Mouse (Mus musculus) heart, adult 18-20 months (tissue): ENCODE data around the gene Zbtb45. TPM values are rescaled to one million over a fixed set of nuclear protein-coding genes. Genes with fewer than 3 reads are reported as not detected.

ENCODE experiments used
- DNase-seq, 2 experiments: peaks; one replicate each; pipeline ENCODE4 v3.0.0; 2021 to 2022; ENCODE audit warnings: mixed read lengths in 1 of 2
- long read RNA-seq, 2 experiments: library from polyadenylated mRNA; stranded (forward); transcript quantifications; one replicate each; pipeline ENCODE4 v2.0.0; 2021
- total RNA-seq, 2 experiments: library from RNA; stranded (reverse); gene quantifications; 2 replicates each; pipeline ENCODE4 v1.2.3; 2021

Gene Zbtb45
- 1 to 10 TPM; 7.3 to 7.4 TPM for total RNA-seq
- long read RNA-seq, experiment 1, partial matches to known transcripts = 1 of 10 reads
- long read RNA-seq, experiment 1, other reads (novel, unspliced or antisense) = 6 of 10 reads
- long read RNA-seq, experiment 2, partial matches to known transcripts = 0 of 5 reads
- long read RNA-seq, experiment 2, other reads (novel, unspliced or antisense) = 3 of 5 reads

DNA sequence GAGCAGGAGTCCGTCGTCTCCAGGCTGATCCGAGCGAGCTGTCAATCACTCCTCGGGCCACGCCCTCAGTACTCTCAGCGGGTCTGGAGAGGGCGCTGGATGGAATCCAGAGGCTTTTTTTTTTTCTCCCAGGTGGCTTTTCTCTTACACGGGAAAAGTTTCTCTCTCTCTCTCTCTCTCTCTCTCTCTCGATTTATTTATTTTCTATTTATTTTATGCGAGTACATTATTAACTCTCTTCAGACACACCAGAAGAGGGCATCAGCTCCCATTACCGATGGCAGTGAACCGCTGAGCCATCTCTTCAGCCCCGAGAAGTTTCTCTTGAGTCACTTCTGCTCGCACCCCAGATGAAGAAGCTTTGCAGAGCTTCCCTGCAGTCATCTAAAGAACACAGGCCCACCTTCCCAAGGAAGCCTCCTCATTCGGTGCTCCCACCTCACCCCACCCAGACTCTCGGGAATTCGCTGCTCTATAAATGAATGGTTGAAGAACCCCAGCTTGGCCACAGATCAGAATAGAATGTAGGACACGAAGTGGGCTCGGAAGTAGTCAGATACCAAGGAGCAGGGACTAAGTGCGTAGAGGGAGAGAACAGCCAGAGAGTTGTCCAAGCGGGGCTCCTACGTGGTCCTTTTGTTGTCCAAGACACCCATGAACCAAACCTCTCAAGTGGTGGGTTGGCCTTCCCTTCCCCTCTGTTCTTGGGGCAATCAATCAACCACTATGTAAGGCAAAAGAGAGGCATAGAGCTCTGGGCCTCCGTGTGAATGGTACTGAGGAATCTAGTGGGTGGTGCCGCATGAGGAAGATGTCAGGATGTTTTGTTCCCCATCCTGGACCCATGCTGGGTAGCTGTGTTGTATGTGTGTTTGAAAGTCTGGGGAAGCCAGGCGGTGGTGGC, at the start of gene Zbtb45:
TSS of gene Zbtb45 (minus strand) at position 30 of the 904 bp plus-strand sequence.
- DNase-seq = no peak

DNA sequence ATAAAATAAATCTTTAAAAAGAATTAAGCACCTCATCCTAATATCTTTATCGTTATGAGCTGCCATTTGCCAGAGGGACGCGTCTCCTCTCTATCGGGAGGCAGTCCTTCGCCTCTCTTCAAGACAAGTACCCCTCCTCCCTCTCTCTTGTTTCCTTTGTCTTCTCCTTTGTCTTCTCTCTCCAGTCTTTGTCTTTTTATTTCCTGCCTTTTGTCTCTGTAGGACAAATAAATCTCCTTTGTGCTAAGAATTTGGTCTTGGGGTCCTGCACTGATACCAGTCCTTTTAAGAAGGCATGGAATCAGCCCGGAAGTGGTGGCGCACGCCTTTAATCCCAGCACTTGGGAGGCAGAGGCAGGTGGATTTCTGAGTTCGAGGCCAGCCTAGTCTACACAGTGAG, 49.7 kb upstream of the Zbtb45 start:
- no peak for DNase-seq

DNA sequence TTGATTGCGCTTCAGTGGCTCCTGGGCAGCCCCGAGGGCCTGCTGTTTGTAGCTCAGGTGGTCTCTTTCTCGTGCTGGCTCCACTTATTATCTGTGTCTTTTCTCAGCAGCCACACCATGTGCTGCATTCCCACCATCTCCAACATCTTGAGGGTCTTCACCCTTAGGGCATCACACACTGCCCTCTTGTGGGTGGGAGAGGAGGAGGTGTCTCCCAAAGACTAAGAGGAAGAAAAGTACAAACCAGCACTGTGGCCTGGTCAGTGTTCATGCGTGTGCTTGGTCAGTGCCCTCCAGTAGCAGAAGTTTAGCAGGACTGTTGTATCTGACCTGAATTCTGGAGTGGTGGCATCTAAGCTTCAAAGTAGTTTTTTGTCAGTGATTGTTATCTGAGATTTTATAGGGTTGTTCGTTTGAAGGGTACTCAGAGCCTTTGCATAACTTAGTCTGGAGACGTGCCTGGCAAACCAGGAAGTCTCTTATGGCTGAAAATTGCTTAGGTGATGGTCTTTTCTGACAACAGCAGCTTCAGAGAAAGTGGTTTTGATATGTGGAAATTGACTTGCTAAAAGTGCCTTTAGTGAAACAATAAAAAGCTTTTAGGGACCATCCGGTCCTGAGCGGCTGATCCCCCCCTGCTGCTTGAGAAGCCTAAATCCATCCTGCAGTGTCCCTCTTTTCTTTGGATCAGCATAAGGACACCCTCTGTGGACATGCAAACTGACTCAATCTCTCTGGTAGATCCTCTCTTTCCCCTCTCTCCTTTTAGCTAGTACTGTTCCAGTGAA, 47.3 kb upstream of the Zbtb45 start:
- DNase-seq = no peak

DNA sequence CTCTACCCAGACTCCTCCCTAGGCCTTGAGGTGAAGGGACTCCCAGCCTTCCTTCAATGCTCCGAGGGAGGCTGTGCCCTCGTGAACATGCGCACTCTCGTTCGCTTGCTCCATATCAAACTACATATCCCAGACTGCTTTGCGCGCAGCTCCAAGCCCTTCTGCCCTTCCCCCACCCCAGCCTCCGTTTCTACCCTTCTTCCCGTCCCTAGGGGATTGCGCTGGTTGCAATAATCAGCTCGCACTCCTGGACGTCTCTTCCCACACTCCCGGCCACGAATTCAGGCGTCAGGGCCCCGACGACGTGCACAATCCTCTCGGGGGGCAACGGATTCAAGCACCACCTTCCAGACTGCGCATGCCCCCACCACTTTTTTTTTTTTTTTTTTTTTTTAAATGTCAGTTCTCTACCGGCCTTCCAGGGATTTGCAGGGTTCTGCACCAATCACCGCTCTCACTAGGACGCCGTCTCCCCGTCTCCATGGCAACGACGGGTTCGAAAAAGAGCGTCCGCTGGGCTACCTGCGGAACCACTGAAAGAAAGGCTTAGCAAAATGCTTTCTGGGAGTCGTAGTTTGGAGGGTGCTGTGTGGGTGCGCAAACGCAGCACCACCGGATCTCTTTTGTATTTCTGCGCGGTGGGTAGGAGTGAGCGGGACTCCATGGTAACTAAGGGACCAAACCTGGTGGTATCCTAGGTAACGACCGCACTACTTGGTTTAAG, 44.6 kb upstream of the Zbtb45 start, which contains the start of gene Mzf1:
TSS of gene Mzf1 (minus strand) at position 478 of the 724 bp plus-strand sequence.
- DNase-seq = peak; percentile 95 to 97

DNA sequence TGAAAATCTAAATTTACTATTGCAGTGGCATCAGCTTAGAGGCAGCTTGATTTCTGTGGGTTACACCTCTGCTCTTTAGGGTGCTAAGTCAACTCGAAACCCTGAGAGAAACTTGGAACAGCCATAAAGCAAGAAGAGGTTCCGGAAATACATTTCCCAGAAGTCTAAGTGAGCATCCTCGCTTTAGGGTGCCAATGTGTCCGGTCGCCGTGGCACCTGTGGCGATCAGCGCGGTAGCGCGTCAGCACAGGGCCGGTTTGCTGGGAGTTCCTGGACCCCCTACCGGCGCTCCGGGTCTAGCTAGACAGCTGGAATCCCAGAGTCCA, 44.1 kb upstream of the Zbtb45 start:
- DNase-seq = no peak

DNA sequence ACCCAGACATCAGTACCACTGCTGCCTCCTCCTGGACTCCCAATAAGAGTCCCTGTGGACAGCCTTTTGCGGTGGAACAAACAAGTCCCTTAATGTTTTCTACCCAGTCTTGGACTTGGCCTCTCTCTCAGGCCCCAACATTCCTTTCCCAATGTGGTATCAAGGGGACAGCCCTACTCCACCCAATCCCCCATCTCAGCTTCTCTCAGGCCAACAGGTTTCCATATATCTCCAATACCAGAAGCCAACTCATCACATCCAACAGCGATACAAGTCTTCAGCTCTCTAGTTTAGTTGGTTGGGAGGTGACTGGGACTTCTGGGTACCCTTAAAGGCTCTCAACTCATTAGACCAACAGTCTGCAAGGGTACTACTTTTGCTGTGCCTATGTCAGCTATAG, 43.7 kb upstream of the Zbtb45 start:
- no peak for DNase-seq

DNA sequence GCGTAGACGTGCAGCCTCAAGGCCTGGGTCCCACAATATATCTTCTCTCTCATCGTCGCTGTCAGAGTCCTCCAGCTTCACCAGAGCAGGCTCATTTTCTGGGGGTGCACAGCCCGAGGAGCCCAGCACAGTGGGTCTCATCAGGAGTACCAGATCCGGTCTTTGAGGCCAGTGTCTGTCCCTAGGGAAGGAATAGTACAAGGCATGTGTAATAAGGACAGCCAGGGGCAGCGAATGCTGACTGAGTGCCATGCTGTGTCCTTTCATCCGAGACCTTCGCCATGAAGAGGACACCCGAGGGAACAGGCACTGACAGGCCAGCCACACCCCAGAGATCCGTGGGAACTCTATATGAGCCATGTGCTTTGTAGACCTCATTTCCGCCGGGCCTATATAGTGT, 43.2 kb upstream of the Zbtb45 start:
- no peak for DNase-seq

DNA sequence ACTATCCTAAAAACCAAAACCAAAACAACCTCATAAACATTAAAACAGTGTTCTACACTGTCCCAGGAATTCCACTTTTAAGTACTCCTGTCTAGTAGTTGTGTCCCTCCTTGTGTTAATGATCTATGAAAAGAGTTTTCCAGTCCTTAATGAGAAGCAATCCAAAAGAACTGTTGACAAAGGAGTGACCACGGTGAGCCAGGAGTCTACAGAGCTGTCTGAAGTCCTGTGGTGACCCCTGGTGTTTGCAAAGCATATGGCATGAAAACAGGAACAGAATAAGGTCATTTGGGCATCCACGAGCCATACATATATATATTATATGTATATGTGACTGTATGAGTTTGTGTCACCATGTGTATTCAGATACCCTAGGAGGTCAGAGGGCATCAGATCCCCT, 36.2 kb upstream of the Zbtb45 start:
- DNase-seq = peak; percentile 52 to 79

DNA sequence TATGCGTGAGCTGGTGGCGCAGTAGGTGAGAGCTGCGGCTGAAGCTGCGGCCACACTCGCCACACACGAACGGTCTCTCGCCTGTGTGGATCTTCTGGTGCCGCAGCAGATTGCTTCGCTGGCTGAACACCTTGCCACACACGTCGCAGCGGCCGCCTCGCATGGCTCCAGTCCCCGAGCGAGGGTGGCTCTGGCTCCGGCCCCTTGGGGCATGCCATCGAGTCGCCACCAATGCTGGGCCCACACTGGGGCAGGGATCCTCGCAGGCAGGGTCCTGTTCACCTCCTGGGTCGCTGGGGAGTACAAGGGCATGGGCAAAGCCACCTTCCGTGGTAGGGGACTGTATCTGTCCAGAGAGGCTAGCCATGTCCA, 34.4 kb upstream of the Zbtb45 start:
- DNase-seq = no peak

DNA sequence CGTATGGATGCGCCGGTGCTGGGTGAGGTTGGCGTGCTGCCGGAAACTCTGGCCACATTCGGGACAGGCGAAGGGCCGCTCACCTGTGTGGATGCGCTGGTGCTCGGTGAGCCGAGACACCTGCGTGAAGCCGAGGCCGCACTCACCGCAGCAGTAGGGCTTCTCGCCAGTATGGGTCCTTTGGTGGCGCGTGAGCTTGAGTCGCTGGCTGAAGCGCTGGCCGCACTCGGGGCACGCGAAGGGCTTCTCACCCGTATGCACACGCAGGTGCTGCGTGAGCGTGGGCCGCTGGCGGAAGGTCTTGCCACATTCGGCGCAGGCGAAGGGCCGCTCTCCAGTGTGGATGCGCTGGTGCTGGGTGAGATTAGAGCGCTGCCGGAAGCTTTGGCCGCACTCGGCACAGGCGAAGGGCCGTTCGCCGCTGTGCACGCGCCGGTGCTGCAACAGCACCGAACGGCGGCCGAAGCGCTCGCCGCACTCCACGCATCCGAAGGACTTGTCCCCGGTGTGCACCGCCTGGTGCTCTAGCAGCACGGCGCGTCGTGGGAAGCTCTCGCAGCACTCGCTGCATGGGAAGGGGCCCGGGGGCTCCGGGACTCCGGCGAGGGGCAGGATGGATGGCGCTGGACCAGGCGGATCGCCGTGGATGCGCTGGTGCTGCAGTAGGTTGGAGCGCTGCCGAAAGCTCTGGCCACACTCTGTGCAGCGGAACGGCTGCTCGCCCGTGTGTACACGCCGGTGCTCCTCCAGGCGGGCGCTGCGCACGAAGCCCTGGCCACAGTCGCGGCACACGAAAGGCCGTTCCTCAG, 33.8 kb upstream of the Zbtb45 start:
- no peak for DNase-seq

DNA sequence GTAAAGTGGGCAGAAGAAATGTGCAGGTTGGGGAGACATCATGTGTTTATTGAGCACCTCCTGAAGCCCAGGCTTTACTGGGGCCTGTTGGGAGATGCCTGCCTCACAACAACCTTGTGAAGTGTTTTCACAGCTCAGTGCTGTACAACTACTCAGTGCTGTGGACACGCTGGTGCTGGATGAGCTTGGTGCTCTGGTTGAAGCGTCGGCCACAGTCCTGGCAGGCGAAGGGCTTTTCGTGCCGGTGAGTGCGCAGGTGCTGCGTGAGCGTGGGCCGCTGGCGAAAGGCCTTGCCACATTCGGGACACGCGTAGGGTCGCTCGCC, 33.2 kb upstream of the Zbtb45 start:
- DNase-seq = no peak

DNA sequence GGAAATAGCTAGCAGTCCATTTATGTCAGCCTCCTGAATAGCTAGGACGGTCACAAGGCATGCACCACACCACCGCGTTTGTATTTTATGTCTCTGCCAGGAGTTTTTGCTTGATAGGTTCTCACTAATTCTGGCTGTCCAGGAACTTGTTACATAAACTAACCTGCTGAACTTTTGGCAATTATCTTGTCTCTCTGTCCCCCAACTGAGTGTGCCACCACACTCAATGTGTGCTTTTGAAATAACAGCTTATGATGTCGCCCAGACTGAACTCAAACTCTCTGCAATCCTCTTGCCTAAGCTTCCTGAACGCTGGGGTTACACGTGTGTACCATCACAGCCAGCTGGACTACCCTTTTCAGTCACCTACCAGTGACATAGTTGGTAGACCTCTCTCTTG, 32.7 kb upstream of the Zbtb45 start:
- DNase-seq = no peak

DNA sequence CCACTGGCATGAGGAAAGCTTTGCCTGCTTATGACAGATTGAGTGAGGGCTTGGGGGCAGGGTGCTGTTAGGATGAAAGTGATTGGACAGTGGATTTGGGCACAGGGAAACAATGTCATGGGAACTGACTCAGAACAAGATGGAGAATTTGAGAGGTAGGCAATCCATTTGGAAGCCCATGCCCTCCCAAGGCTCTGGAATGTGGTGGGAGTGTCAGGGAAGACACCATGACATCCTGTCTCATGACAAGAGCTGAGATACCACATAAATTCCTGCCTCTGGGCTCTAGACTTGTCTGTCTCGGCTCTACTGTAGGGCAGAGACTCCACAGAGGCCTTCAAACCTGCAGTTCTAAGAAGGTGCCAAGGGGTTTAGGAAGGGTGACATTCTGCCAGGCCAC, 31.4 kb upstream of the Zbtb45 start:
- no peak for DNase-seq

DNA sequence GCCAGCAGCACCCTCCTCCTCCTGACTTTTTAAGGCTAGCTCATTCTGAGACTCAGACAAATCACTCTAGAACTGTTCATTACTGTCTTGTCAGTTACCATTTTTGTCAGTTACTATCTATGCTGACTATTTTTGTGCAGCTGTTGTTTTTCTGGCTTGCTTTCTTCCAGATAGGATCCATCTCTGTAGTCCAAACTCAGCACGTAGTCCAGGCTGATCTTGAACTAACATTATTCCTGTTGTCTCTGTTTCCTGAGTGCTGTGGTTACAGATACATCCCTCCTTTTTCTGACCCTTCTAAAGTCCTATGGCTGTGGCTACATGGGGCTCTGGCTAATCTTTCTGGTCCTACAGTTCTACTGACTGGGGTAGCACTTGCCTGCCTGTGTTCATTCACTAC, 29.3 kb upstream of the Zbtb45 start:
- DNase-seq = no peak

DNA sequence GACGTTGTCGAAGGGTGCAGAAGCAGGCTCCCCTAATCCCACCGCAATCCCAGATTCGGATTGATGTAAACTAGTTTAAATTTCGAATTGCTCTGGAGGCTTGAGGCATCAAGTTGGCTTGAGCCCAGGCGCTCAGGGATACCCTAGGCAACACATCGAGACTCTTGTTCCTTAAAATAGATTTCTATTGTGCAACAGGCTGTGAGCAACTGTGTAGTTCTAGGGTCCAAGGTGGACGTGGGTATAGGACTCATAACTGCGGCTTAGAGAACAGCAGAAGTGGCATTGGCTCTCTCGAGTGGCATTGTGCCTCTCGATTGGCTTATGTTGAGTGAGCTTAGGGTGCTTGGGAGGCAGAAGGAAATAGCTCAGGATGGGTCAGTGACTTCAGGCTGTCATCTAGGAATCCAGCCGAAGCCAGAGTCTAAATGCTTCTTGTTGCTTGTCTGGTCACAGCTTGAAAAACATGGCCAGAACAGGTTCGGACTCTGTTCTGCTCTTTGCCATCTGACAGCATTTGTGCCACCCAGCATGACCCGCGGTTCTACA, 28.9 kb upstream of the Zbtb45 start:
- DNase-seq = peak in 1 of 2 experiments; percentile 25

DNA sequence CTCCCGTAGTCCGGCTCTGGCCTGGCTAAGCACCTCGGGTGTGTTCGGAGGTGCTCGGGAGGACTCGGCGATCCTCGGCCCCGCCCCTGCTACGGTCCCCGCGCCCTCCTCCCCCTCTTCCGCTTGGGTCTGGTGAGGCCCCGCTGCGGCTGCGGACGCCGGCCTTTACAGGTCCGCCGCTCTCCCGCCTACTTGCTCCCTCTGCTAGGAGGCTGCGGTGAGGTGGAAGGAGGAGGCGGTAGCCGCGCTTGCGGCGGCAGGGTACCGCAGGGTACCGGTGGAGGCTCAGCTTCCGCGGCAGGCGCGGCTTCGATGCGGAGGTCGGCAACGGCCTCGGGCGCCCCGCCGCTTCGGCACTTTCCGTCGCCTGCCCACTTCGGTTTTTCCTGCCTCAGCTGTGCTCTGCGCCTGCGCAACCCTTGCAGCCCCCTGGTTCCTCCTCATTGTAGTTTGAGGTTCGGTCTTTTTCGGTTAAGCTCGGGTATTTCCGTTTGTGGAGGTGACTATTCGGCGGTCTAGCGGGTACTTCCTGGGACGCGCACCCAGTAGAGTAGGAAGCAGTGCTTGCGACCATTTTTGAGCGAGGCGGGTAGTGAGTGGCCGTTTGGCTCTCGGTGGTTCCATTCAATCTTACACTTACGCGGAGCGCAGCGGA, 28.2 kb upstream of the Zbtb45 start, which contains the start of gene Ube2m:
TSS of gene Ube2m (minus strand) at position 375 of the 655 bp plus-strand sequence.
- peak; percentile 98 to 99 for DNase-seq

DNA sequence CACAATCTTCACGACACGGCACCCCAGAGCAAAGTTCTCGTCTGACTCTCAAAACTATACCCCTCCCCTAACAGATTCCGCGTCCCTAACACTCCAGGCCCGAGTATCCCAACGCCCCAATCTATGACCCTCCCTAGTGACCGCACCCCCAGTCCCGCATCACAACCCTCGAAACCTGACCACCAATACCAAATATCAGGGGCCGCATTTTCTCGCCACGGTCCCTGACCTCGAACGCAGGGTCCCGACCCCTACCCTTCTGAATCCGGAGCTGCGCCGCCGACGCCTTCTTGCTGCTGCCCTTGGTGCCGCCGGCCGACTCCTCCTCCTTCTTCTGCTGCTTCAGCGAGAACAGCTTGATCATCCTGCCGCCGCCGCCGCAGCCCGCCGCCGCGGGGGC, 27.5 kb upstream of the Zbtb45 start:
- no peak for DNase-seq

DNA sequence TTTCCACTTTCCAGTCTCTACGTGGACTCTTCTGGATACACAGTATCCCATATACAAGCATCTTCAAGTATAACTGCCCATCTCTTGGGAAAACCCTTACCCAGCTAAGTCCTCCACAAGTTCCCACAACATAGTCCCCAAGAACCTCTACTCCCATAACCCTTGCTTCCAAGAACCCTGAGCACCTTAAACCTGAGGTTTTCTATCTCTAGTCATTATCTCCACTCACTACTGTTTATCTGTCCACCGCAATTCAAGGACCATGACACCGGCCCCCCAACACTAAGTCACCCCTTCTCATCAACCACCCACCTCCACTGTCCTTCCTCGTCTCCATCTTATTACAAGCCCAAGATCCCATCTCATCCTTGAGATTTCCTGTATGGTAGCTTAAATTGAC, 27.0 kb upstream of the Zbtb45 start:
- no peak for DNase-seq

DNA sequence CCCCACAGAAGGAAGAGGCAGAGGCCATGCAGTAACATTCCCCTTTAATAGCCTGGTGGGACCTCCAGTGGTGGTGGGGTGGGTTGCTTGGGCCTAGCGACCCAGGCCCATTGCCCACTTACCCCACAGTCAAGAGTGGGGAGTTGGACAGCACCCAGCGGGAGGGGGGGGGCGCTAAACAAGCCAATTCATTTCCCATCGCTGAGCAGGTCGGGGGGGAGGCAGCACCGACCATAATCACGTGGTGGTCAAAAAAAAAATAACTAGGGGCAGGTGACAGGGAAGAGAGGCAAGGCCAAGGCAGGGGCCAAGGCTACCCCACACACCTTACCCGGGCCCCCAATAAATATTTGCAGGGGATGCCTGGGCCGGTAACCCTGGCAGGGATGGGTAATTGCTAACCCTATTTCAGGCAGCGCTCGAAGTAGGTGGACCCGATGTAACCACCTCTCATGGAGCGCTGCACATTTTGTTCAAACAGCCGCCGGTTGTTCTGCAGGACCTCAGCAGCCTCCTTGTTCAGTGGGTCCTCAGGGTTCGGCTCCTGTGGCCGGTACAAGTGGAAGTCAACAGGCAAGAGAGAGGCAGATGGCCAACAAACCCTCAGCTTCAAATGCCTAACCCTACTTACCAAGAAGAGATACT, 25.5 kb upstream of the Zbtb45 start:
- no peak for DNase-seq
